Mouse (Mus musculus) left cerebral cortex, postnatal 25 days (tissue): ENCODE data around the gene Rsu1. TPM values are rescaled to one million over a fixed set of nuclear protein-coding genes. Genes with fewer than 3 reads are reported as not detected.
A peak's percentile ranks its signal among the peaks of the same experiment; 100 is the strongest.

Experiments
- DNase-seq, 2 experiments: peaks; one replicate each; pipeline ENCODE4 v3.0.0; 2022; ENCODE audit warnings: low spot score in 2 of 2, mixed read lengths in 1 of 2
- intact Hi-C: fragments of 180-260 bp; cut with DNase I; formaldehyde crosslinking; loops from one replicate; pipeline ENCODE4 v1.15.1; 2025
- total RNA-seq, 2 experiments: library from RNA; stranded (reverse); gene quantifications; 2 replicates each; pipeline ENCODE4 v1.2.3; 2021

The Rsu1 gene
- 10 to 100 TPM; 31.8 to 42.1 TPM for total RNA-seq

DNA sequence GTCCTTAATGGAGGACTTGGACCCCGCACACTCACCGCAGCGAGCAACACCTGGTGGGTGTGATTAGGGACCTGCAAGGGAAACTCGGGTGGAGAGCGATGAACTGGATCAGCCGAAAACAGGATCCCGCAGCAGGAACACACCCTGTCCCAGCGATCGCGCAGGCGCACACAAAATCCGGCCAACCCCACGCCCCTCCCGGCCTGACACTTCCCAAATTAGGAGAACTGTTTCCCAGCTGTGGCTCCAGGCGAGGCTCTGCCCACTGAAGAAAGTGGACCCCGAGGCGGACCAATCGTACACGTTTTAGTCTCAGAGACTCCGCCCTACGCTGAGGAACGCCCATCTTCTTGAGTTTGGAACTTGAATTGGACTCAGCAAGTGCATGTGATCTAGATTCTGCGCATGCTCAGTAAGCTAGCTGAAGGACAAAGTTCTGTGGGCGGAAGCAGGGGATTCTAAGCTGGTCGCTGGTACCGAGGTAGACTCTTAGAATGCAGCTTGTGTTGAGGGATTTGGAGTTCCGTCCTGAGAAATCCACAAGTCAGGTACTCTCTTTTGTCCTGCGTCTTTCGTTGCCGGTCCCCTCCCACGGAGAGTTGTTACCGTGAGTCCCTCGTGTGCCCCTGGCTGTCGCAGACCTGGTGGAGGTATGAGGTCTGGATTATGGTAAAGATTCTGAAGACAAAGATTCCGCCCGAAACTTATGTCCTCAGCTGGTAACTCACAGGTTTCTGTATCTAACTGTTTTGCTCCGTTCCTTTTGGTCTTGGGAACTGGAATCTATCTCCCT lies at the start of gene Rsu1:
Rsu1 (minus strand) TSS at position 251 of the 793 bp plus-strand sequence.
- DNase-seq = peak; percentile 94 to 99
- intact Hi-C loops = loop anchor here (10.0 kb wide), 2 partner anchors 783 to 1023 kb away; partner anchors contain the start of gene Hacd1

- no peak for DNase-seq
- intact Hi-C loops = no loop called here
Observed at GRCm38 (mm10) chr2:13303376-13303775, 32.2 kb upstream of the Rsu1 start.

DNA sequence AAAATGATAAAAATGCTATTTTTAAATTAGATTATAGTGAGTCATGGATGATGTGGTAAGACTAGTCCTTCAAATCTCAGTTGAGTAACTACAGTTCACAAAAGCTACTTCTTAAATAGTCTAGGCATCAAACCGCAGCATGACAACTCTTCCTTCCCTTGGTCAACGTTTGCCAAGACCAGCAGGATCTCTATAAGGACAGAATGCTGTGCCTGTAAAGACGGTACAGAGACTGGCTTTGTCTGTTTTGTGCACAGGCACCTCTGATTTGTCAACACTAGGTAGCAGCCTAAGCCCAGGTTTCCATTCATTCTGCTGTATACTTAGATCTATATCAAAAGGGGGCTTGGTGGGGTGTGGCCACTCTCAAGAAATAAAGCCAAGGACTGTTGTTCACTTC lies 27.8 kb upstream of the Rsu1 start:
- peak in 1 of 2 experiments; percentile 7 for DNase-seq
- intact Hi-C loops = no loop called here

- intact Hi-C loops = no loop called here
- peak in 1 of 2 experiments; percentile 33 for DNase-seq
Observed at GRCm38 (mm10) chr2:13297733-13298132, 26.5 kb upstream of the Rsu1 start.

DNA sequence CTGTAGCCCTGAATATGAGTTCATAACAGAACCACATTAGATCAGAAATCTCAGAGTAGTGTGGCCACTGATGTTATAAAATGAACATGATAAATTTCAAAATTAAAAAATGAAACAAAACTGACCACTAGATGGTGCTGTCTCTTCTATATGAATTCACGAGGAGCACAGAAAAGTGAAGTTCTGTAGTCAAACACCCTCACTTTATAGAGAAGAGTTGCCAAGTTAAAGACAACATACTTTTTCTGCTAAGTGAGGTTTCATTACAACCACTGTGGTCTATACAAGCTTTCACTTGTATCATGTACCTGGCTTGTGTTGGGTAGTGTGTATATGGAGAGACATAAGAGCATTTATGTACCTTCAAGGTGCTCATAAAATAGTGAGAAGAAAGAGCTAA lies 19.4 kb upstream of the Rsu1 start:
- intact Hi-C loops = loop anchor here (2.0 to 5.0 kb wide), 4 partner anchors 287 to 1412 kb away; no protein-coding TSS in a partner anchor

DNA sequence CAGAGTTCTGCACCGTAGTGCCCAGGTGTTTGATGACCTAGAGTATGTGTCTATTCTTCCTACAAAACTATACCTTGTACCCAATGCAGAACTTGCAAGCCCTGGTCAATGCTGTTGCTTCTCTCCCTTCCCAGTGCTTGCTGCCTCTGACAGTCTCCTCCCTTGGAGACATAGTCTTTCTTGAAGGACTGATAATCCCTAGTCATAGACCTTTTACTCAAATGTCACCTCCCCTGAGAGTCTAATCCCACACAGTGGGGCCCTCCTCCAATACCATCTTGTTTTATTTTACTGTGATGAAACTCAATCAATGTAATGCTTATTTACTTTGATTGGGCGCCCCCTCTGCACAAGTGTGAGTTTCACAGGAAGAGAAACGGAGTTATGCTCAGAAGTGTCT lies 18.9 kb upstream of the Rsu1 start:
- DNase-seq = no peak
- intact Hi-C loops = loop anchor here (2.0 to 5.0 kb wide), 4 partner anchors 287 to 1412 kb away; no protein-coding TSS in a partner anchor

More for the DNA sequence above, 19.4 kb upstream of the Rsu1 start:
- DNase-seq = peak in 1 of 2 experiments; percentile 29

DNA sequence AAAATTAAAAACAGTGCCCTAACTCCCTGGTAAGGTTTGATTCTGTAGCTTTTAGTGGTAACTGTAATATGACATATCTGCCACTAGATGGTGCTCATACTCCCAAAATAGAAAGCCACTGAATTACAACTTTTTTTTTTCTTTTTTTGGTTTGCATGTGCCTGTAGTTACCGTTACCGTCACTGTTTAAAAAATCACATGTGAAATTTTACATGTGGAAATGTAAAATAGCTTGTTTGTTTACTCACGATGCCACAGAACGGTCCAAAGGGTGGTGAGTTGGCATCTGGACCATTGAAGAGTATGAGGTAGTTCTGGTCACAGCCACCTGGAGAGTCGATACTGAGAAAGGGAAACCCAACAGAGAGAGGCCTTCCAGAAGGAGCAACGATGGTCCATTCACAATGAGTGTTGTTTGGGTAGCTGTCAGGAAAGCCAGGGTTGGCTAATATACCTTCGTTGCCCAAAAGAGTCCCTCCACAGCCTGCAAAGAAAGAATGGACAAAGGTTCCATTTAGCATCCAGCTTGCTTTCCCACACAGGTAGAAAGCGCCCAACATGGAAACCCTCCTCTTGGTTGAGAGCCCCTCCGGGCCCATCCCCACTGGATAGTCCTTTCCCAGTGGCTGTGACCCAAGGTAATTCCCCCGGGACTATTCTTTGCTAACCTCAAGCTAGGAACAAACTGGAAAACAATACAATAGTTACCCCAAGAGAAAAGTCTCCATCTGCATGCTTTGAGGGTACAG lies 7.1 kb upstream of the Rsu1 start:
- no peak for DNase-seq
- intact Hi-C loops = loop anchor here (5.0 to 10.0 kb wide), 4 partner anchors 777 to 1764 kb away; partner anchors contain the start of gene Hacd1

DNA sequence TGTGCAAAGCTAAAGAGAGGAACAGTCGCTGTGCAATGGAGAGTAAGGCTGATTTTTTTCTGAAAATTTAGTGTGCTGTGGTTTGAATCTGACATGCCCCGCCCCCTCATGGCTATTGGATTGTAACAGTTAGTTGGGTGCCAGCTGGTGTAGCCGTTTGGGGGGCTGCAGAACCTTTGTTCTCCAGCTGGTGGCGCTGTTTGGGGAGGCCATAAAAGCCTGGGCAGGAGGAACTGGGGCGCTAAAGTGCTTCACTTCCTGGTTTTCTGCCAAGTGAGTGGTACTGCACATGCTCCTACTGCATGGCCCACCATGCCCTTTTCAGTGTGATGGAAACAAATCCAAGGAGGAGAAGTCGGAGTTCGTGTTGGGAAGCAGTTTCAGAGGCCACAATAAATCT lies 4.7 kb upstream of the Rsu1 start:
- DNase-seq = no peak
- intact Hi-C loops = loop anchor here (5.0 to 10.0 kb wide), 4 partner anchors 779 to 1766 kb away; partner anchors contain the start of gene Hacd1

DNA sequence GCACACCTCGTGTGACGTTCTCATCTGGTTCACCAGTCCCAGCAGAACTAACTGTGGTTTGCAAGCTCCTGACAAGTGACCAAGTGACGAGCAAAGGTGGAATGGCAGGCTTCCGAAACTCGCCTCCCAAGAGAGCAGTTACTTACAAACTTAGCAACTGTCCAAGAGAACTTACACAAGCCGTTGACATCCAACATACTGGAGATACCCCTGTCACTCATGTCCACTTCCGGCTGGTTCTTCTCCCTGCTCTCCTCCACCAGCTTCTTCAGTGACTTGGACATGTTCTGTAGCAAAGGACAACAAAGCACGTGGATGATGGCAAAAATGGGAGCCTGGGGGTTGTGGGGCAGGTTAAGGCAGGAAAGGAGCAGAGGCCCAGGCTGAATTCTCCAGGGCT lies 479 bp downstream of the Rsu1 start:
- intact Hi-C loops = loop anchor here (10.0 kb wide), 2 partner anchors 784 to 1024 kb away; partner anchors contain the start of gene Hacd1
- DNase-seq = no peak

GRCm38 (mm10) chr2:13268681-13269293 lies 2.4 kb downstream of the Rsu1 start:
- intact Hi-C loops = loop anchor here (10.0 kb wide), 1 partner anchor 1264 kb away; no protein-coding TSS in a partner anchor
- no peak for DNase-seq

DNA sequence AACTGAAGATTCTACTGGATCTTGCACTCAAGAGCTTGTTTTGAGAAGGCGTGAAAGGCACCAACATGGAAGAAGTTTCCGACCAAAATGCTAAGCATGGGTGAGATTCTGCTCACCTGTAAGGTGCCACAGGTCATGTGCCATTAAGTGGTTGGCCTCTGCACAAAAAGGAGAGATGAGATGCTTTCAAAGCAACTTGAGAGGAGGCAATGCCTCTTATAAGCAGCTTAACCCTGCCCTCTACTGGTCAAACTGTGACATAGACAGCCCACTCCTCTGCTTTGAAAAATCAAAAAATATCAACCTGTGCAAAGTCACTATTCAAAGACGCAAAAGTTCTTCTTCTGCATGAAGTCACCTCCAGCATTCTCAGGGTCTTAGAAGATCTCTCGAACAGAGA lies 6.3 kb downstream of the Rsu1 start:
- intact Hi-C loops = loop anchor here (2.0 to 10.0 kb wide), 2 partner anchors 826 to 1260 kb away; no protein-coding TSS in a partner anchor
- DNase-seq = peak; percentile 20 to 35

DNA sequence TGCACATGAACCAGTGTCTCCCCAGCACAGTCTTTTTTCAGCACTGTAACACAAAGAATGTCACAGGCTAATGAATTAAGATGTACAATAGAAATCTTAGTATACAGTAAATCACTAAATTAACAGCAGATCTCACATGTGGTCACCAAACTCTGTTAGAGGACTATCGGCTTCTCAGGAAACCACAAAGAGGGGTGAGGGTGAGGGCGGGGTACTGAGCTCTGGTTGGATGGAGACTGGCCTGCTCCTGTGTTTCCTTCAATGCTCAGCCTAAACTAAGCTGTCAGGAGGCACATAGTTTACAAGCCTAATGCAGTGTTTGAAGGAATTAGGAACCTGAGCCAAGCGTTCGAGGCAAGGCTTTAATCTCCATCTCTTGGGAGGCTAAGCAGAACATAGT lies 8.1 kb downstream of the Rsu1 start:
- intact Hi-C loops = loop anchor here (10.0 kb wide), 1 partner anchor 1258 kb away; no protein-coding TSS in a partner anchor
- no peak for DNase-seq

DNA sequence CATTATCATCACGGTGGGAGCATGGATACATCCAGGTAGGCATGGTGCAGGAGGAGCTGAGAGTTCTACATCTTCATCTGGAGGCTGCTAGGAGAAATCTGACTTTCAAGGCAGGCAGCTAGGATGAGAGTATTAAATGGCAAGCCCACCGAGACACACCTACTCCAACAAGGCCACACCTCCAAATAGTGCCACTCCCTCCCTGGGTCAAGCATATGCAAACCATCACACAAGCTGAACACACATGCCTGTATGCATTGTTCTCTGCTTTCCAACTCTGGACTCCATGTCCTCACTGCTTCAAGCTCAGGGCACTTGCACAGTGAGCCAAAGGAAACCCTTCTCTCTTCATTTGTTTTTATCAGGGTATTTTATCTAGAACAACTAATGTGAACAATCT lies 12.6 kb downstream of the Rsu1 start:
- no peak for DNase-seq
- intact Hi-C loops = no loop called here

DNA sequence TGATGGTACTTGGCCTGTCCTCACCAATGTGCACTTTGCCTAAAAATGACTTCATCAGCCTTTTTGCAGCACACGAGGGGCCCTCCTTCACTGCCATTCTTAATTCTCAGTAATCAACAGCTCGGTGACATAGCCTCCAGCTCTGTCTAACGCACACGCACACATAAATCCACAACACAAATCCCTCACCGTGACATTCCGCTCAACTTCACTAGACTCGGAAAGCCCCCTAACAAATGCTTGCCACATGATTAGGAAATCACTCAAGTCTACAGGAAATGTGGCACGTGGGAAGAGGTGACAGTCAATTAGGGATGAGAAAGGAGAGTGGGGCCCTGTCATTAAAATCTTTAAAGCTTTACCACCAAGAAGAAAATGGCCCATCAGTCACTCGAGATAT lies 30.5 kb downstream of the Rsu1 start:
- intact Hi-C loops = no loop called here
- DNase-seq = no peak

DNA sequence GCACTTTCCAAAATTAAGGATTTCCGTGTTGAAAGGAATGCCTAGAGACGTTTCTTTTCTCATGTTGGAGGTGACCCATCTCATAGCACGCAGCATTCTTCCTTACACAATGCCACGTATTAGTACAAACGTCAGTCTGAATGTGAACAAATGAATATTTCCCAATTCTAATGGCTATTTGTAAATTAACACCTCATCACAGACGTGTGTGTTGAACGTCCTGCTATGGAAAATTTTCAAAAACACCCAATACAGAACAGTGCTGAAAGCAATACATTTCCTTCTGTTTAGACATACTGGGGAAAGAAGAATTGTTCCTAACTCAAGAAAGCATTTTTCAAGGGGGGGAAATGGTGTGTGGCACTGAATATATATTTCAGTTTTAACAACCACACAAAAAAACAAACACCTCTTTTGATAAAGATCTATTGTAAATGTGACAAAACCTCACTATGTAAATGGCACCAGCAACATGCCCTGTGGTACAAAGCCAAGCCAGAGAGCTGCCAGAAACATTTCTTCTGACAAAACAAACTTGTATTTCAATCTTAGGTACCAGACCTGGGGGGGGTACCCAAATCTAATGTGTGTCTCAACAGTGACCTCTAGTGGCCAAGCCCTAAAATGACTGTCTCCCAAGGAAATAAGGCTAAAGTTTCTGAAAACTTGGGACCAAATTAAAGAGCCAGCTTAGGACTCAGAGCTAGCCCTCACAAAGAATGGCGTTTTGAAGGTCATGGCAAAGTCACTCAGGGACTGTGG lies 33.9 kb downstream of the Rsu1 start:
- peak; percentile 50 to 64 for DNase-seq
- intact Hi-C loops = loop anchor here (2.0 to 10.0 kb wide), 5 partner anchors 225 to 1233 kb away; partner anchors contain the start of gene C1ql3

- DNase-seq = no peak
- intact Hi-C loops = loop anchor here (2.0 to 10.0 kb wide), 5 partner anchors 223 to 1231 kb away; partner anchors contain the start of gene C1ql3
Observed at GRCm38 (mm10) chr2:13235696-13236095, 35.5 kb downstream of the Rsu1 start.

GRCm38 (mm10) chr2:13234796-13235195 lies 36.4 kb downstream of the Rsu1 start:
- no peak for DNase-seq
- intact Hi-C loops = loop anchor here (5.0 to 10.0 kb wide), 3 partner anchors 222 to 1230 kb away; partner anchors contain the start of gene C1ql3

DNA sequence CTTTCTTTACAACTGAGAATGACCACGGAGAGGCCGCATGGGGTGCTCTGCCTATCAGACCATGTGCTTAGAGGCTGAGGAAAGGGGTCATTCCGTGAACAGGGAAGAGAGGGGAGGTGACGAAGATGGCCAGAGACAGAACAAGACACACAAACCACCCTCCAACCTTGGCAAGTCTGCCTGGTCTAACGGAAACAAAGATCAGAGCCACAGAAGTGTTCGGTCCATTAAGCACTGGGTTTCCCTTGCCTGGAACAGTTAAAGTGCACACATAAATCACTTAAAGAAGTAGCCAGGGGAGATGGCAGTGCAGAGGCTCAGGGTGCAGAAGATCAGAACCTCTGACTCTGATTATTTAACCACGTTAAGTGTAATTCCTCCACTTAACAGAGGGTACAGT lies 37.3 kb downstream of the Rsu1 start:
- DNase-seq = no peak
- intact Hi-C loops = loop anchor here (10.0 kb wide), 1 partner anchor 1229 kb away; no protein-coding TSS in a partner anchor
